Mouse (Mus musculus) heart, postnatal 0 days (tissue): ENCODE data around the gene Rabgap1l. TPM values are rescaled to one million over a fixed set of nuclear protein-coding genes. Genes with fewer than 3 reads are reported as not detected.

Source experiments
- ATAC-seq: fragments of 200-750 bp; cut with Nextera tagmentation; 2 replicates; pipeline ENCODE4 v1.8.0; 2017; ENCODE audit warnings: low read depth, moderate number of reproducible peaks, moderate library complexity; ENCODE audit not compliant: insufficient read depth
- DNase-seq: peaks from one replicate; pipeline ENCODE4 v3.0.0-alpha.2; 2016; ENCODE audit warnings: low spot score
- H3K27ac ChIP-seq: fragments of 300-500 bp; sonication (generic); 2 replicates; pipeline ENCODE4 v1.5.1; 2014; ENCODE audit warnings: low read depth, mild to moderate bottlenecking
- H3K27me3 ChIP-seq: fragments of 300-500 bp; sonication (generic); 2 replicates; pipeline ENCODE4 v1.6.1; 2014; ENCODE audit warnings: low read length, mixed read lengths; ENCODE audit not compliant: control insufficient read depth, insufficient read depth
- H3K36me3 ChIP-seq: fragments of 300-500 bp; sonication (generic); replicated peaks from 2 replicates; pipeline ENCODE4 v1.6.1; 2014; ENCODE audit warnings: low read length, mixed read lengths; ENCODE audit not compliant: control insufficient read depth, insufficient read depth
- H3K4me1 ChIP-seq: fragments of 300-500 bp; sonication (generic); 2 replicates; pipeline ENCODE4 v1.6.1; 2014; ENCODE audit warnings: antibody characterized with exemption; ENCODE audit not compliant: control insufficient read depth, insufficient read depth
- H3K4me2 ChIP-seq: fragments of 300-500 bp; sonication (generic); 2 replicates; pipeline ENCODE4 v1.6.1; 2014; ENCODE audit warnings: low read depth, mild to moderate bottlenecking, low read length, moderate library complexity
- H3K4me3 ChIP-seq: fragments of 300-500 bp; sonication (generic); 2 replicates; pipeline ENCODE4 v1.5.1; 2014; ENCODE audit warnings: low read depth, low read length
- H3K9ac ChIP-seq: fragments of 300-500 bp; sonication (generic); replicated peaks from 2 replicates; pipeline ENCODE4 v1.6.1; 2014; ENCODE audit warnings: low read depth, low read length, mixed read lengths
- H3K9me3 ChIP-seq: fragments of 300-500 bp; sonication (generic); replicated peaks from 2 replicates; pipeline ENCODE4 v1.6.1; 2016; ENCODE audit warnings: low read length; ENCODE audit not compliant: control insufficient read depth
- CTCF ChIP-seq: IDR thresholded peaks from 2 replicates; pipeline ENCODE4 v1.5.1; 2016; ENCODE audit warnings: antibody characterized with exemption, control low read depth, low read depth
- EP300 ChIP-seq: IDR thresholded peaks from 2 replicates; pipeline ENCODE4 v1.6.1; 2016; ENCODE audit warnings: antibody characterized with exemption, low read depth
- WGBS: fragments of 180-500 bp; shearing (Covaris S2); extraction: QIAGEN DNeasy Blood & Tissue Kit; methylation state at CpG from one replicate; pipeline ENCODE4 v1.1.7; 2014; 5-methylcytosine and 5-hydroxymethylcytosine counted together
- polyA plus RNA-seq: library from polyadenylated mRNA; unstranded; fragments of >200 nt; fragmentation: Nextera tagmentation; extraction: Ambion mirVana; gene quantifications from 2 replicates; pipeline ENCODE4 v1.2.1, GENCODE M21; 2015
- total RNA-seq: library from RNA; depleted of rRNA; stranded (reverse); fragments of >200 nt; gene quantifications from 2 replicates; pipeline ENCODE4 v1.2.3, GENCODE M21; 2014; ENCODE audit warnings: low replicate concordance

Rabgap1l gene
- total and polyA plus RNA-seq, 2 experiments from 2014 or later: 71.4 to 123 TPM

DNA sequence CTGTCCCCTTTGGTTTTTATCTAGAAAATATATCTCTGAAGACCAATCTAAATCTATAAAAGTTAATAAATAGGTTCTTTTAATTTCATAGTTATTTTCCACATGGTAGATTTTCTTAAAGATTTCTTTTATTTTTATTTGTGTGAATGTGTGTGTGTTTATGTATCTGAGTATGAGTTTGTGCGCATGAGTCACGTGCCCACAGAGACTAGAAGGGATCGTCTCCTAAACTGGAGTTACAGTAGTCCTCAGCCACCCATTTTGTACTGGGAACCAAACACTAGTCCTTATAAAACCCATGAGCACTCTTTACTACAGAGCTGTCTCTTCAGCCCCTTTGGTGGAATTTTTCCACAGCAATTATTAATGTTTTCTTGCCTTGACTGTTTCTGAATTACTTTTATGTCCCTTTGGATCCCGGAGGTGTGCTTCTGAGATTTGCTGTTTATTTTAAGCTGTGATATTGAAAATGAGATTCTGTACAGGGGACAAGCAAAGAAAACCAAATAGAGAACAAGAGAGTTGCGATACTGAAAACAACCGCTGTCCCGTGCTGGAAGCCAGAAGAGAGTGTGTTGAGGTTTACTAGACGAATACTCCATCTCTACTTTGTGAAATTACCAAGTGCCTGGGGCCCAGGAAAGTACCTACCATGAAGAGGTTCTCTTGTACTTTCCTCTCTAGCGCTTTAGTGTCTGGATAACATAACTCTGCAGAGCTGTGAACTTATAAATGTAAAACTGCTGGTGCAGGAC is 39.4 kb upstream of the Rabgap1l start:
- Histone ChIP-seq H3K9ac (no peak overlapping the region), H3K4me2 (peak overlapping the region; percentile 22; the same call in 1 of the 2 replicates), H3K27me3 (no peaks in the 10 kb centered on the region), H3K4me1 (no peaks in the 10 kb centered on the region), H3K36me3 (no peaks in the 10 kb centered on the region), H3K27ac (peak overlapping the region; percentile 49), H3K4me3 (no peak overlapping the region), H3K9me3 (no peaks in the 10 kb centered on the region)
- ATAC-seq (no peak), DNase-seq (no peak)
- WGBS: 55% methylated on average over 9 of the region's 9 CpGs
- no peak for TF ChIP-seq CTCF
- no peak for TF ChIP-seq EP300

DNA sequence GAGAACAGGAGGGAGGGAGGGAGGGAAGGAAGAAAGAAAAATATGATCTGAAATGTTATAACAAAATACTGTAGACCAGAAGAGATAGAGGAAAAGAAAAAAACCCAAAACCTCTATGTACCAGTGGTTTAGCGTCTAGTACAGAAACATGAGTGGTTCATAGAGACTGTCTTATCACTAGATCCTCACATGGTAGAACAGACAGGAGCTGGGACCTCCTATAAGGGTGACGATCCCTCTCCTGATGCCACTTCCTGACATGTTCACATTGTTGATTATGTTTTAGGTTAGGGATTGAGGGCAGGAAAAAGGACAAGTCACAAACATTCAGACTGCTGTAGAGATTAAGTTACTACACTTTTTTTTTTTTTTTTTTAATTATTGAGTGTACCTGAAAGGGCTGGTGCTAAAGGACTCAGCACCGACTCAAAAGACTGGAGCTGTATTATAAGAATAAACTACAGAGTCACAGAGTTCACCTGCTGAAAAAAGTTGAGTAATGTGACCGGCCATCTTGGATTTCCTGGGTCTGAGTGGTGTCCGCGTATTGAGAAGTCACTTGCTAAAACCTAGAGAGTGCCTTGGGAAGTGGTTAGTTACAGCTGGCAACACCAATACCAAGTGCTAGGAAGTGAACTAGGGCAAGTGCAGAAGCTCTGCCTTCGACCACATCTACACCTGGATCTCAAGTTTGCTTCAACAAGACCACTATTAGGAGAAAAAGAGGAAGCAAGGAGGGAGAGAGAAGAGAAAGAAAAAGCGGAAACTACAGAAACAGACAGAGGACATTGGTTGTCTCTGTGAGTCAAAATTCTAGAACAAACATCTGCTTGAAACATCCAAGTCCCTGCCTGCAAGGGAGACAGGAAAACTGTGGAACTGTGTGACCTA is 37.8 kb upstream of the Rabgap1l start:
- Histone ChIP-seq H3K27me3 (no peaks in the 10 kb centered on the region), H3K4me2 (no peak overlapping the region), H3K9ac (no peak overlapping the region), H3K9me3 (no peaks in the 10 kb centered on the region), H3K4me3 (no peak overlapping the region), H3K4me1 (no peaks in the 10 kb centered on the region), H3K27ac (no peak overlapping the region), H3K36me3 (no peaks in the 10 kb centered on the region)
- no peak for TF ChIP-seq EP300
- no peak for TF ChIP-seq CTCF
- DNase-seq (no peak), ATAC-seq (no peak)
- 87% methylated on average over 8 of the region's 8 CpGs for WGBS

DNA sequence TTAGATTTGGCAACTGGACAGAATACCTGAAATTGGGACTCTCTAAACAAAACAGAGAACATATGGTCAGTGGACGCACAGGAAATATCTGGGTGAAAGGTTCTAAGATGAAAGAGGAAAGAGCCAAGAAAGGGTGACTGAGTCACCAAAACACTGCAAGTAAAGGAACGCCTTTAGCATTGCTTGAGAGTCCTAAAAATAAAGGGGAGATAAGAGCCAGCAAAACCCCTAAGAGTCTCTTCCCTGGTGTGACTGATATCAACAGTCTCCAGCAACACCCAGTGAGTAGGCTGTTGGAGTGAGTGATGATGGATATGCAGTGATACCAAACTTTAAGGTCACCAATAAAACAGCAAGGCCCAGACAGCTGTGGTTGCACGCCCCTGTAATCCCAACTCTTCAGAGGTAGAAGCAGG is 32.4 kb upstream of the Rabgap1l start:
- DNase-seq: peak; percentile 82
- H3K36me3 ChIP-seq: no peaks in the 10 kb centered on the region
- H3K4me1 ChIP-seq: peaks cover 5% of the 10 kb centered on the region; the same call in 1 of the 2 replicates
- H3K9me3 ChIP-seq: no peaks in the 10 kb centered on the region
- WGBS: 15% methylated on average over 3 of the region's 3 CpGs
- no peak for TF ChIP-seq CTCF
- TF ChIP-seq EP300: peak; percentile 72
- H3K4me2 ChIP-seq: no peak overlapping the region
- no peak overlapping the region for H3K9ac ChIP-seq
- H3K27me3 ChIP-seq: no peaks in the 10 kb centered on the region
- peak; percentile 92 for ATAC-seq
- H3K27ac ChIP-seq: peak overlapping the region; percentile 76
- no peak overlapping the region for H3K4me3 ChIP-seq

DNA sequence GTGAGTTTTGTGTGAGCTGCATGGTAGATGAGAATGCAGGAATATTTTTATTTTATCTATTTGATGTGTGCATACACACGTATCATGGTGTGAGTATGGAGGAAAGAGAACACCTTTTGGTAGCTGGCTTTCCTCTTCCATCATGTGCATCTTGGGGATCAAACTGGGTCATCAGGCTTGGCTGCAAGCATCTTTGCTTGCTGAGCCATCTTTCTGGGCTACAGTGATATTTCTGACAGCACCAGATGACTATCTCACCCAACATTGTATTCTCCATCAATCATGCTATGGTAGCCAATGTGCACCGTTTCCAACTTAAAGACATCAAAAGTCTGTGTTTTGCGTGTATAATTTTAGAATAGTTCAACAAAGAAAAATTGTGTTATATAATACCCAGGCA is 30.6 kb upstream of the Rabgap1l start:
- DNase-seq: no peak
- 90% methylated on average over 3 of the region's 3 CpGs for WGBS
- Histone ChIP-seq H3K9me3 (no peaks in the 10 kb centered on the region), H3K27me3 (no peaks in the 10 kb centered on the region), H3K4me2 (no peak overlapping the region), H3K4me1 (peaks cover 5% of the 10 kb centered on the region; the same call in 1 of the 2 replicates), H3K27ac (no peak overlapping the region), H3K4me3 (no peak overlapping the region), H3K9ac (no peak overlapping the region), H3K36me3 (no peaks in the 10 kb centered on the region)
- no peak for ATAC-seq
- TF ChIP-seq EP300 (no peak), CTCF (no peak)

DNA sequence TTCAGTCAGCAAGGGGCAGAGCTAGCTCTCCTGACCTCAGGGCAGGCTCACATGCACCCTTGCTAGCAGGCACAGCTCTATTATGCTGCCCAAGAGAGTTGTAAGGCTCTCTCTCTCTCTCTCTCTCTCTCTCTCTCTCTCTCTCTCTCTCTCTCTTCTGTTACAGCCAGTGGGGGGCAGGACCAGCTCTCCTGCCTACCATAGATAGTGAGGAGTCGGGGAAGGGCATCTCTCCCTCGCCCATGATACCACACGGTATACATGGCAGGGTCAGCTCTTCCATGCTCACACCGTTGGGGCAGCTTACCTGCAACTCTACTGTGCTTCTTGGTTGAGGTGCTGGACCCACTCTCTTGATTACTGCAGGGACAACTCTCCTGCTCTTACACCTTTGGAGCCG is 21.2 kb upstream of the Rabgap1l start:
- Histone ChIP-seq H3K27me3 (no peaks in the 10 kb centered on the region), H3K4me3 (no peak overlapping the region), H3K27ac (no peak overlapping the region), H3K9ac (no peak overlapping the region), H3K4me1 (no peaks in the 10 kb centered on the region; the same call in 1 of the 2 replicates), H3K9me3 (no peaks in the 10 kb centered on the region), H3K36me3 (no peaks in the 10 kb centered on the region), H3K4me2 (no peak overlapping the region)
- ATAC-seq: no peak
- 96% methylated on average over 5 of the region's 5 CpGs for WGBS
- TF ChIP-seq CTCF: no peak
- no peak for TF ChIP-seq EP300
- no peak for DNase-seq
